Mouse (Mus musculus) granulocyte monocyte progenitor cell, adult 5-6 weeks (primary cell): ENCODE measurements at regions not wholly inside any gene's neighbourhood (a gene's known extent, or its start where the extent isn't known, plus 50 kb on each side); places are given as distances from the start of the nearest gene placed in this dataset.

ENCODE experiments used
- ATAC-seq: replicated peaks from 2 replicates; pipeline ENCODE4 v1.8.0; 2016; ENCODE audit warnings: mild to moderate bottlenecking, moderate TSS enrichment, inconsistent platforms; ENCODE audit not compliant: poor library complexity, severe bottlenecking

- no peak for ATAC-seq
Measured at GRCm38 (mm10) chr19:26548562-26549270, 56.1 kb upstream of the Smarca2 start.

GRCm38 (mm10) chr19:26550299-26550698, 54.6 kb upstream of the Smarca2 start:
- ATAC-seq = no peak
